Mouse (Mus musculus) forebrain, embryonic 14.5 days (tissue): Measurements from ENCODE around the gene Ercc1. TPM values are rescaled to one million over a fixed set of nuclear protein-coding genes. Genes with fewer than 3 reads are reported as not detected.

ENCODE experiments used
- ATAC-seq: fragments of 200-750 bp; cut with Nextera tagmentation; 2 replicates; pipeline ENCODE4 v1.8.0; 2017; ENCODE audit warnings: mild to moderate bottlenecking, moderate library complexity
- DNase-seq: peaks from one replicate; pipeline ENCODE4 v3.0.0-alpha.2; 2015; ENCODE audit warnings: low spot score
- H3K27ac ChIP-seq: fragments of 300-500 bp; sonication (generic); 2 replicates; pipeline ENCODE4 v1.5.1; 2014; ENCODE audit warnings: low read depth, mild to moderate bottlenecking, control low read depth, low read length, moderate library complexity
- H3K27me3 ChIP-seq: fragments of 300-500 bp; sonication (generic); replicated peaks from 2 replicates; pipeline ENCODE4 v1.6.1; 2014; ENCODE audit warnings: low read length, control low read depth, mixed read lengths; ENCODE audit not compliant: control insufficient read depth, insufficient read depth
- H3K36me3 ChIP-seq: fragments of 300-500 bp; sonication (generic); 2 replicates; pipeline ENCODE4 v1.6.1; 2014; ENCODE audit warnings: low read length, control low read depth; ENCODE audit not compliant: control insufficient read depth, insufficient read depth
- H3K4me1 ChIP-seq: fragments of 300-500 bp; sonication (generic); 2 replicates; pipeline ENCODE4 v1.6.1; 2014; ENCODE audit warnings: antibody characterized with exemption, low read length, control low read depth; ENCODE audit not compliant: control insufficient read depth, insufficient read depth
- H3K4me2 ChIP-seq: fragments of 300-500 bp; sonication (generic); 2 replicates; pipeline ENCODE4 v1.6.1; 2014; ENCODE audit warnings: mild to moderate bottlenecking, control low read depth, low read length
- H3K4me3 ChIP-seq: fragments of 300-500 bp; sonication (generic); 2 replicates; pipeline ENCODE4 v1.5.1; 2014; ENCODE audit warnings: low read depth, low read length, control low read depth
- H3K9ac ChIP-seq: fragments of 300-500 bp; sonication (generic); 2 replicates; pipeline ENCODE4 v1.6.1; 2014; ENCODE audit warnings: mild to moderate bottlenecking, low read length, control low read depth, moderate library complexity
- H3K9me3 ChIP-seq: fragments of 300-500 bp; sonication (generic); replicated peaks from 2 replicates; pipeline ENCODE4 v1.6.1; 2016; ENCODE audit warnings: low read length, control low read depth, mixed read lengths; ENCODE audit not compliant: control insufficient read depth
- WGBS: fragments of 180-500 bp; shearing (Covaris S2); extraction: QIAGEN DNeasy Blood & Tissue Kit; methylation state at CpG from one replicate; pipeline ENCODE4 v1.1.7; 2014; 5-methylcytosine and 5-hydroxymethylcytosine counted together
- polyA plus RNA-seq: library from polyadenylated mRNA; unstranded; fragments of >200 nt; fragmentation: Nextera tagmentation; extraction: Ambion mirVana; gene quantifications from 2 replicates; pipeline ENCODE4 v1.2.1, GENCODE M21; 2014

The Ercc1 gene
- polyA plus RNA-seq, 1 experiment from 2014 or later = 101 TPM

DNA sequence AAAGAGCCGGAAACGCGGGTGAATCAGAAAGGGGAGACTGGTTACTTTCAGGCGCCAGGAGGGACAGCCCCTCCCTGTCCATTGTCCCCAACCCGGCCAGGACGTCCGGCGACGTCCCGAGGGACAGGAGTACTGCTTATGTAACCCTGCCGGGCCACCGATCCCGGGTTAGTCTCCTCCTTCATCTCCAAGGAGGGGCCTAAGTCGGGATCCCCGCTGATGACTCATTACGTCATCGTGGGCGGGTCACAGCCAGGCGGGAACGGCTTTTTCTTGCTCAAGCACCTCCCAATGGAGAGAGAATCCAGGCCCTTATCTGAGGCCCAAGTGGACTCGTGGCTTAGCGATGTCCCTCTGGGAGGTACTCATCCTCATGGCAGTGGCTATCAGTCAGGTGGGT is 17.4 kb upstream of the Ercc1 start:
- H3K9me3 ChIP-seq = no peaks in the 10 kb centered on the region
- H3K27me3 ChIP-seq = no peaks in the 10 kb centered on the region
- H3K4me1 ChIP-seq = peaks cover 7% of the 10 kb centered on the region; the same call in 1 of the 2 replicates
- WGBS = under 1% methylated on average over 22 of the region's 22 CpGs
- peak overlapping the region; percentile 43 for H3K9ac ChIP-seq
- peak overlapping the region; percentile 57 for H3K4me2 ChIP-seq
- peak overlapping the region; percentile 33 for H3K4me3 ChIP-seq
- DNase-seq (peak; percentile 88), ATAC-seq (peak; percentile 78)
- no peak overlapping the region for H3K27ac ChIP-seq
- H3K36me3 ChIP-seq = no peaks in the 10 kb centered on the region

DNA sequence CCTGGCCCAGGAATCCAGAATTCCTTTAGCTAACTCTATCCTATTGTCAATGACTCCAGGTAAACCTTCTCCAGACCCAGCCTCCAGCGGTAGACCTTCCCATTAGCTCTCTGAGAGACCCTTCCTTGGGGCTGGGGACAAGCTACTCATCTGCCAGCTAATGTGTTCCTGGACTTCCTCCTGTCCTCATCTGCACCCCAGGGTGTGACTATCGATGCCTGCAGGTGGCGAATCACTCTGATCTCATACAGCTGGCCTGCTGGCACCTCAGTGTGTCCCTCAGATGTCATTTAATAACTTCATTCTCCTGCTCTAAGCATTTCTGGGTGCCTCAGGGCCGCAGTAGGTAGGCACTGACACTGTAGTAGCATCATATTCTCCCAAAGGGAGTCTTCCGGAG is 16.8 kb upstream of the Ercc1 start:
- H3K9ac ChIP-seq = no peak overlapping the region
- no peak for ATAC-seq
- H3K4me3 ChIP-seq = no peak overlapping the region
- H3K9me3 ChIP-seq = no peaks in the 10 kb centered on the region
- H3K4me2 ChIP-seq = no peak overlapping the region
- no peak for DNase-seq
- H3K4me1 ChIP-seq = peaks cover 7% of the 10 kb centered on the region; the same call in 1 of the 2 replicates
- no peaks in the 10 kb centered on the region for H3K36me3 ChIP-seq
- 83% methylated on average over 5 of the region's 5 CpGs for WGBS
- no peak overlapping the region for H3K27ac ChIP-seq
- no peaks in the 10 kb centered on the region for H3K27me3 ChIP-seq

DNA sequence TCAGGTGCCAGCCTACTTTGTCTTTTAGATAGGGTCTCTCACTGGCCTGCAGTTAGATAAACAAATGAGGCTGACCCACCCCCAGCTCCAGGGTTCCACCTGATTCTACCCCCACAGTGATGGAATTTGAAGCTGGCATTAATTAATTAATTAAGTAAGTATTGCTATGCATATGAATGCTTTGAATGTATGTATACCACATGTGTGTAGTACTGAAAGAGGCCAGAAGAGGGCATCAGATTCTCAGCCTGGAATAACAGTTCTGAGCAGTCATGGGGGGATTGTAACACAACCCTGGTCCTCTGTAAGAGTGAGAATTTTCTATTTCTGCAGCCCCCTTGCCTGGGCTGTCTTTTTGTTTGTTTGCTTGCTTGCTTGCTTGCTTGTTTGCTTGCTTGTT is 16.2 kb upstream of the Ercc1 start:
- Histone ChIP-seq H3K27me3 (no peaks in the 10 kb centered on the region), H3K4me3 (no peak overlapping the region)

DNA sequence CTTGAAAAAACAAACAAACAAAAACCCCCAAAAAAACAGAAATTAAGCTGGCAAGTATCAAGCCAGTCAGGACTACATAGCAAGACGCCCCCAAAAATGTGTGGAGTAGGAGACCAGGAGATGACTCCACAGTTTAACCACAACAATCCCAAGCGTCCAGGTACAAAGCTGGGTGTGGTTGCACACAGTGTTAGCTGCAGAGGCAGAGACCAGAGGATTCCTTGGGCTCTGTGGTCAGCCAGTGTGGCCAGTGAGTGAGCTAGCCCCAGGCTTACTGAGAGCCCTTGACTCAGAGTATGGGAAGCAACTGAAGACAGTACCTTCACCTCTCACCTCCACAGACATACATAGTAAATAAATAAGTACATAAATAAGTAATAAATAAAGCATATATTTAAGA is 12.7 kb upstream of the Ercc1 start:
- Histone ChIP-seq H3K4me1 (peaks cover 1% of the 10 kb centered on the region; the same call in 1 of the 2 replicates), H3K27ac (no peak overlapping the region), H3K9ac (no peak overlapping the region), H3K27me3 (no peaks in the 10 kb centered on the region), H3K9me3 (no peaks in the 10 kb centered on the region), H3K36me3 (no peaks in the 10 kb centered on the region), H3K4me2 (no peak overlapping the region), H3K4me3 (no peak overlapping the region)
- WGBS = 70% methylated on average over 2 of the region's 2 CpGs
- ATAC-seq (no peak), DNase-seq (no peak)

More for the DNA sequence above, 16.2 kb upstream of the Ercc1 start:
- Histone ChIP-seq H3K9ac (no peak overlapping the region), H3K27ac (no peak overlapping the region), H3K4me1 (peaks cover 7% of the 10 kb centered on the region; the same call in 1 of the 2 replicates), H3K4me2 (no peak overlapping the region), H3K9me3 (no peaks in the 10 kb centered on the region), H3K36me3 (no peaks in the 10 kb centered on the region)
- ATAC-seq (no peak), DNase-seq (no peak)

DNA sequence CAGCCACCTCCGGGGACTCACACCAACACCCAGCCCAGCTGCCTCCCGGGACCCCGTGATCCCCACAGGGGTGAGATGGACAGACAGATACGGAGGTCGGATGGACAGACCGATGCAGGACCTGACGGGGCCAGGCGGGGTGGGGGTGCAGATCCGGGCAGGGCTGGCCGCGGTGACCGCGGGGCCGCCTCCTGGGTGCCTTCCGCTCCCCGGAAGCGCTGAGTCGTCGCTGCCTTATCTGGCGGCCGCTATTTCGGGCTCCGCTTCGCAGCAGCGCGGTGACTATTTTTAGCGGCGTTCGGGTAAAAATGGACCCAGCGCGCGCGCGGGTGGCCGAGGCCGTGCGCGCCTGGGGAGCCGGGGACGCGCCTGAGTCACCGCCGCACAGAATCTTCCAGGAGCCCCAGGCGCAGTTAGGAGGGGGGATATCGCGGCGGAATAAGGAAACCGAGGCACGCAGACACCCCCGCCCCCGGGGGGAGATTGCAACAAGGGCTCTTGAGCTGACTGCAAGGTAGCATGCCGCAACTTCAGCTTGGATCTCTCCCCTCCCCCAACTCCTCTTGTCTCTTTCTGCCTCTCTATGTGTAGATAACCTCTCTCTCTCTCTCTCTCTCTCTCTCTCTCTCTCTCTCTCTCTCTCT is 11.7 kb upstream of the Ercc1 start:
- Histone ChIP-seq H3K4me1 (no peaks in the 10 kb centered on the region), H3K27ac (peak overlapping the region; percentile 75; the same call in 1 of the 2 replicates)
- WGBS = under 1% methylated on average over 52 of the region's 52 CpGs

DNA sequence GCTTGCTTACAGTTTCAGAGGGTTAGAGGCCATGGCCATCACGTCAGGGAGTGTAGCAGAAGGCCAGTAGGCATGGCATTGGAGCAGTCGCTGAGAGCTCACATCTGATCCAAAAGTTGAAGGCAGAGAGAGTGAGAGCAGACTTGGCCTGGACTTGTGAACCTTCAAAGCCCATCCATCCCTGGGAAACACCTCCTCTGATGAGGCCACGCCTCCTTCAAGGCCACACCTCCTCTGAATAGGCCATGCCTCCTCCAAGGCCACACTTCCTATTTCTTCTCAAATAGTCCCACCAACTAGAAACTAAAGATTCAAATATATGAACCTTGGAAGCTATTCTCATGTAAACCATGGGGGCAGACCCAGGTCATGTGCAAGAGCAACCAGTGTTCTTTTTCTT is 9.0 kb upstream of the Ercc1 start:
- H3K4me1 ChIP-seq = no peaks in the 10 kb centered on the region
- WGBS = 31% methylated on average over 3 of the region's 3 CpGs
- H3K27me3 ChIP-seq = no peaks in the 10 kb centered on the region
- H3K36me3 ChIP-seq = no peaks in the 10 kb centered on the region
- H3K4me2 ChIP-seq = no peak overlapping the region
- H3K9me3 ChIP-seq = no peaks in the 10 kb centered on the region
- H3K27ac ChIP-seq = no peak overlapping the region
- no peak overlapping the region for H3K4me3 ChIP-seq
- ATAC-seq = no peak
- DNase-seq = no peak
- no peak overlapping the region for H3K9ac ChIP-seq

More for the DNA sequence above, 11.7 kb upstream of the Ercc1 start:
- no peaks in the 10 kb centered on the region for H3K27me3 ChIP-seq
- ATAC-seq = peak; percentile 68
- H3K4me3 ChIP-seq = peak overlapping the region; percentile 60
- H3K36me3 ChIP-seq = no peaks in the 10 kb centered on the region
- peak; percentile 77 for DNase-seq
- peak overlapping the region; percentile 92 for H3K4me2 ChIP-seq
- no peaks in the 10 kb centered on the region for H3K9me3 ChIP-seq
- peak overlapping the region; percentile 94 for H3K9ac ChIP-seq

DNA sequence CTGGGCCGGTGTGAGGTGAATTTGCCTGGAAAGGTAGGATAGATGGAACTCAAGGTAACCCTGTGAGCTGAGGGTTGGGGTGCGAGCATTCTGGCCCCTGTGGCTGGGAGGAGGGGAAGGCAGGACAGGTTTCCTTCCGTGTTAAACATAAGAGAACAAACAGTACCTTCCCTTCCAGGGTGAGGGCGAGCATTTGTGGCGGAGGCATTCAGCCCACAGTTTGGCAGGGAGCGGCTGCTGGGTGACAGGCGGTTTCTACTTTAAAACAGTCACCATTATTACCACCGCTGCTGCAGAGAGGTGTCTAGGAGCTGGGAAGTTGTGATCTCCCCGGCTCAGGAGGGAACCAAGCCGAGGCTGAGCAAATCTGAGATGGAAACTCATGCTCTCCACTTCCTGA is 7.5 kb upstream of the Ercc1 start:
- DNase-seq = no peak

DNA sequence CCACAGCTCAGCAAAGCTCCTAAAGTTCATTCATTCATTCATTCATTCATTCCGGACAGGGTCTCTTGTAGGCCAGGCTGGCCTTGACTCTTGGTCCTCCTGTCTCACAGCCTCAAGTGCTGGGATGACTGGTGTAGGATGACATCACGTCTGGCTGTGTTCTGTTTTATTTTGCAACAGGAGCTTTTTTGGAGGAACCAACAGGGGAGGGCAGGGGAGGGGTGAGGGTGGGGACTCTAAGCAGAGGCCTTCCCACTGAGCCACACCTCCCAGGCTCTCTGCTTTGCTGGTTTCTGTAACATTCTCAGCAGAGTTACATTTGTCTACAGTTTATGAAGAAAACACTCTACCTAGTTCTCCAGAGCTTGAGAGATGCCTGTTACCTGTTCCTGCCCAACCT is 6.5 kb upstream of the Ercc1 start:
- Histone ChIP-seq H3K4me2 (no peak overlapping the region), H3K4me3 (no peak overlapping the region), H3K36me3 (no peaks in the 10 kb centered on the region), H3K4me1 (peaks cover 13% of the 10 kb centered on the region), H3K9ac (no peak overlapping the region), H3K9me3 (no peaks in the 10 kb centered on the region), H3K27ac (no peak overlapping the region), H3K27me3 (0 out of 2 replicates have a peak, but pooled peaks cover 3% of the 10 kb centered on the region)
- WGBS = 58% methylated on average over 2 of the region's 2 CpGs
- ATAC-seq = no peak
- no peak for DNase-seq

More for the DNA sequence above, 7.5 kb upstream of the Ercc1 start:
- no peak for ATAC-seq
- 69% methylated on average over 10 of the region's 10 CpGs for WGBS
- Histone ChIP-seq H3K4me1 (peaks cover 5% of the 10 kb centered on the region), H3K27ac (no peak overlapping the region), H3K36me3 (no peaks in the 10 kb centered on the region), H3K27me3 (0 out of 2 replicates have a peak, but pooled peaks cover 3% of the 10 kb centered on the region), H3K4me3 (no peak overlapping the region), H3K9me3 (no peaks in the 10 kb centered on the region), H3K4me2 (no peak overlapping the region), H3K9ac (no peak overlapping the region)

DNA sequence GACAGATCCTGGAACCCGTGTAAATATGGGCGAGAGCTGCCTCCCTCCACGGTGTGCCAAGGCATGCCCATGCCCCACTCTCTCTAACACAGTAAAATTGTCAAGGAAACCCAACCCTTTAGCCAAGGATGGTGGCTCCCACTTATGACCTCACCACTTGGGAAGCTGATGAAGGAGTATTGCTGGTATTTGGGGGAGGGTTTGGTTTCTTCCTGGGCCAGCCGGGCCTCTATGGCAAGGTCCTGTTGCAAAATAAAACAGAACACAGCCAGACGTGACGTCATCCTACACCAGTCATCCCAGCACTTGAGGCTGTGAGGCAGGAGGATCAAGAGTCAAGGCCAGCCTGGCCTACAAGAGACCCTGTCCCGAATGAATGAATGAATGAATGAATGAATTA is 6.0 kb upstream of the Ercc1 start:
- Histone ChIP-seq H3K4me2 (no peak overlapping the region), H3K27me3 (0 out of 2 replicates have a peak, but pooled peaks cover 3% of the 10 kb centered on the region), H3K9me3 (no peaks in the 10 kb centered on the region), H3K4me3 (no peak overlapping the region), H3K9ac (no peak overlapping the region), H3K4me1 (peaks cover 13% of the 10 kb centered on the region), H3K36me3 (no peaks in the 10 kb centered on the region), H3K27ac (no peak overlapping the region)
- no peak for ATAC-seq
- DNase-seq = no peak
- 71% methylated on average over 7 of the region's 7 CpGs for WGBS
